Mouse (Mus musculus) cerebellum, adult 2 months (tissue): ENCODE results near the gene Mgat4c. TPM values are rescaled to one million over a fixed set of nuclear protein-coding genes. Genes with fewer than 3 reads are reported as not detected.

Experiments used
- DNase-seq, 2 experiments: peaks; one replicate each; pipeline ENCODE4 v3.0.0; 2021
- H3K27ac ChIP-seq: fragments of 200-500 bp; 2 replicates; pipeline ENCODE4 v1.5.1; 2012; ENCODE audit warnings: low read length, control low read depth, inconsistent platforms; ENCODE audit not compliant: insufficient read depth
- H3K27me3 ChIP-seq: fragments of 200-500 bp; 2 replicates; pipeline ENCODE4 v1.6.1; 2012; ENCODE audit warnings: inconsistent platforms, mild to moderate bottlenecking, low read length, moderate library complexity; ENCODE audit not compliant: control insufficient read depth, insufficient read depth
- H3K4me1 ChIP-seq: fragments of 200-500 bp; 2 replicates; pipeline ENCODE4 v1.6.1; 2011; ENCODE audit warnings: low read length; ENCODE audit not compliant: control insufficient read depth, insufficient read depth
- H3K4me3 ChIP-seq: fragments of 200-500 bp; replicated peaks from 2 replicates; pipeline ENCODE3; 2011; ENCODE audit warnings: mild to moderate bottlenecking, low read depth, low read length, control low read depth; ENCODE audit not compliant: insufficient read depth
- CTCF ChIP-seq: fragments of 200-500 bp; IDR thresholded peaks from 2 replicates; pipeline ENCODE4 v1.5.1; 2011; ENCODE audit warnings: low read depth, mild to moderate bottlenecking, control low read depth, low read length, moderate library complexity, borderline replicate concordance; ENCODE audit not compliant: insufficient read depth
- POLR2A ChIP-seq: fragments of 200-500 bp; IDR thresholded peaks from 2 replicates; pipeline ENCODE4 v1.6.1; 2011; ENCODE audit warnings: low read length, control low read depth, borderline replicate concordance; ENCODE audit not compliant: insufficient read depth
- WGBS: fragments of 180-500 bp; shearing (Covaris S2); methylation state at CpG from one replicate; pipeline ENCODE4 v1.1.7; 2018; 5-methylcytosine and 5-hydroxymethylcytosine counted together
- polyA plus RNA-seq: library from polyadenylated mRNA; depleted of rRNA; stranded (reverse); fragments of >200 nt; gene quantifications from 2 replicates; pipeline ENCODE4 v1.2.3, GENCODE M21; 2012

The Mgat4c gene
- polyA plus RNA-seq, 1 experiment = 3.5 TPM

GRCm38 (mm10) chr10:101798831-101799474 lies 117.7 kb downstream of the Mgat4c start:
- H3K4me1 ChIP-seq = no peaks in the 10 kb centered on the region
- DNase-seq = no peak
- H3K4me3 ChIP-seq = no peak overlapping the region
- H3K27ac ChIP-seq = no peak overlapping the region
- no peaks in the 10 kb centered on the region for H3K27me3 ChIP-seq
- TF ChIP-seq CTCF (no peak), POLR2A (no peak)
- 25% methylated on average over 2 of the region's 2 CpGs for WGBS

- Histone ChIP-seq H3K4me1 (no peaks in the 10 kb centered on the region), H3K27ac (no peak overlapping the region), H3K27me3 (no peaks in the 10 kb centered on the region), H3K4me3 (no peak overlapping the region)
- 95% methylated on average over 2 of the region's 2 CpGs for WGBS
- DNase-seq = no peak
- TF ChIP-seq POLR2A (no peak), CTCF (no peak)
These were observed 127.5 kb downstream of the Mgat4c start for GRCm38 (mm10) chr10:101808768-101809167.

- TF ChIP-seq CTCF (no peak), POLR2A (no peak)
- Histone ChIP-seq H3K4me3 (no peak overlapping the region), H3K27me3 (no peaks in the 10 kb centered on the region), H3K27ac (no peak overlapping the region), H3K4me1 (no peaks in the 10 kb centered on the region)
- peak in 1 of 2 experiments; percentile 1 for DNase-seq
- WGBS = 93% methylated on average over 5 of the region's 5 CpGs
These were observed 135.6 kb downstream of the Mgat4c start for GRCm38 (mm10) chr10:101816902-101817301.

DNA sequence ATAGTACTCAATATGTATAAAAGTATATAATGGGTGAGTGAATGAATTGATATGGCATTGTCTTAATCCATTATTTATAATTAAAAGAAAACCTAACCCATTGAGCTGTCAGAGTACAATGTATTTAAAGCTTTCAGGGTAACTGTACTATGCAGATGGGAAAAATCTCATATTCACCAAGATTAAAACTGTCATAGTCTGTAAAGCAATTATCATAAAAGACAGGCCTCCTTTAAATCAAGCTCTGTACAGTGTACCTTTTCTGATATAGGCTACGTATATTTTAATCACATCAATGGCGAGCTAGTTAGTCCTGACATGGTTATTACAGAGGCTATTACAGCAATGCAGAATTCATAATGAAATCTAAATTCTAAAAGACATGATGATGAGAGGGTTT lies 146.7 kb downstream of the Mgat4c start:
- 88% methylated on average over 2 of the region's 2 CpGs for WGBS
- H3K4me1 ChIP-seq = no peaks in the 10 kb centered on the region
- no peak overlapping the region for H3K4me3 ChIP-seq
- no peaks in the 10 kb centered on the region for H3K27me3 ChIP-seq
- no peak for DNase-seq
- H3K27ac ChIP-seq = no peak overlapping the region
- TF ChIP-seq POLR2A = no peak
- TF ChIP-seq CTCF = no peak

DNA sequence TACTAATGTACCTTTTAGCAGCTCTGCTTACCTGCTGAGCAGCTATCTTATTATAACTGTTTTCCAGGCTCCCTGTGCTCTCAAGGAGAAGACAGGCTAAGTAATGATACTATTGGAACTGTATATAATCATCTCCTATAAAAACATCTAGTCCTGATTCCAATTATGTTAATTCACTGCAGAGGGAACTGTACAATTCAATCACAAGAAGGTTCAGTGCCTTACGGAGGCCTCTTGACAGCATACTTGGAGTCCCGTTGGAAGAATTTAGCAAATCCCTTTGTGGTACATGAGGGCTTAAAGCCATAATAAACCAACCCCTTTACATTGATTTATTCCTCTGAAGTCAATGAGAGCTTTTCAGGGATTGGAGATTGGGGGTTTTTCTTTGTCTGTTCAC lies 174.8 kb downstream of the Mgat4c start:
- H3K4me3 ChIP-seq = no peak overlapping the region
- WGBS = 84% methylated on average over 2 of the region's 2 CpGs
- no peaks in the 10 kb centered on the region for H3K27me3 ChIP-seq
- H3K27ac ChIP-seq = no peak overlapping the region
- H3K4me1 ChIP-seq = no peaks in the 10 kb centered on the region
- no peak for DNase-seq
- TF ChIP-seq POLR2A (no peak), CTCF (no peak)

DNA sequence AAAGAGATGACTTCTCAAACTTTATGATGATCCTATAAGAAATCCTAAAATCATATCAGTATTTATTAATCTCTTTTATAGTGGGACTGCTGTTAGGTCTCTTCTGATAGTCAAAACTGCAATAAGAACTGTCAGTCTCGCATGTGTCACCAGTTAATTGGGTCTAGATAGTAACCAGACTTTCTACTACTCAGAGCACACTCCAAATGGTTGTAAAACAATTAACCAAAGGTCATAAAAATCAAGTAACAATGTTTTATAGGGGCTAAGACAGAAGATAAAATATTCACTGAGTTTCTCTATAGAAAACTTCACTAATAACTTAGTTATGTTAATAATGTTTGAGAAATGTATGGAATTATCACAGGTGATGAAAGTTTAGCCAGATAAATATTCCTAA lies 208.6 kb downstream of the Mgat4c start:
- TF ChIP-seq CTCF (no peak), POLR2A (no peak)
- DNase-seq = no peak
- no peak overlapping the region for H3K4me3 ChIP-seq
- no peak overlapping the region for H3K27ac ChIP-seq
- WGBS = 91% methylated on average over 1 of the region's 1 CpGs
- H3K4me1 ChIP-seq = no peaks in the 10 kb centered on the region
- no peaks in the 10 kb centered on the region for H3K27me3 ChIP-seq

DNA sequence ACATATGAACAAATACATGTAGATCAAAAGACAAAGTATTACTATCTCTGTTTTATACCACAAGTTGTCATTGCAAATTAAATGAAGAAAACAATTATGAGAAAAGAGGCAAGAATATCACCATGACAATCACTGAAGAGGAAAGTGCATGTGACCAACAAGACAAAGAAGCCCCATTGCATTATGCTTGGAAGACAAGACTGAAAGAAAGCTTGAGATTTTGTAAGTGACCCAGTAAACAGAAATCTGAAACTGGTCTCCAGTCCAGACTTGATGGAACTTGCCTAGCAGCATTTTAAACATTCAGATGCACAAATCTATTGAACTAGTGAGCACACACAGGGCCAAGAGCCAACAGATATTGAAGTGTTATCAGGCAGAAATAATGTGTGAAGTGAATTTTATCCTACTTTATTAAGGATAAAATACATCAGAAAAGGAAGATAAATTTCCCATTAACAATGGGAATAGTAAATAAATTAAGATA lies 236.1 kb downstream of the Mgat4c start:
- Histone ChIP-seq H3K27ac (no peak overlapping the region), H3K4me1 (no peaks in the 10 kb centered on the region), H3K27me3 (no peaks in the 10 kb centered on the region), H3K4me3 (no peak overlapping the region)
- no peak for TF ChIP-seq CTCF
- no peak for TF ChIP-seq POLR2A
- no peak for DNase-seq

GRCm38 (mm10) chr10:101997612-101998011 lies 316.3 kb downstream of the Mgat4c start:
- DNase-seq = no peak
- Histone ChIP-seq H3K27me3 (no peaks in the 10 kb centered on the region), H3K4me1 (no peaks in the 10 kb centered on the region), H3K27ac (no peak overlapping the region), H3K4me3 (no peak overlapping the region)
- WGBS = 88% methylated on average over 4 of the region's 4 CpGs
- TF ChIP-seq POLR2A = no peak
- TF ChIP-seq CTCF = no peak
